Mouse (Mus musculus): ENCODE measurements around the gene Cit.

Gene Cit

DNA sequence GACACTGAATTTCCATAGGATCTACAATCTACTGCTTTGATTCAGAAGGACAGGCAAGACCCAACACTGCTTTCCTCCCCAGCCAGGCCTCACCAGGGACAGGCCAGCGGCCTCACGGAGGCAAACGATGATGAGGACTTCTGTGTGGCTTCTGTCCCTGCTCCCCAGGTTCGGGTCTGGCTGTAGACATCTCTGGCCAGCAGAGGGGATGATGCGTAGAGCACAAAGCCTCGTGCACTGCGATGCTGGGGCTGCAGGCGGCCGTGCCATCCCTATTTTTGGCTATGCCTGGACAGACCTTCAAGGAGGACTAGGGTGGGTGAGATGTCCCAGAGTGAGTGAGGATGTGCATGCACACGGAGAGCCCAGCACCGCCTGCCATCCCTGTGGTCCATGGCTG is 169.2 kb downstream of the Cit start:
- DNase-seq, result no peak

DNA sequence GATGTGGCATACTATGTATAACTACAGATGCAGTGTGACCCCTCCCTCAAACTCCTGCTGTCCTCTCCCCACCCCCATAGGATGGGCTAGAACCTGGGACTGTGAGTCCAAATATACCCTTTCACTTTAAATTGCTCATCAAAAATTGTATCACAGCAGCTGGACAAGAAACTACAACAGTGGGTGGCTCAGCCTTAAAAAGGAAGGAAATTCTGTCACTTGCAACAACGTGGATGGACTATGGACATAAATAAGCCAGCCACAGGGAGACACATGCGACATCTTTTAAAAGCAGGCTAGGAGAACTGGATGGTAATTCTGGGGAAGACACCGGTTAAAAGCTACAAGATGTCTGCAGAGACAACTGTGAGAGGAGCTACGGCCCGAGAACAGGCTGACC is 171.5 kb downstream of the Cit start:
- no peak for DNase-seq

DNA sequence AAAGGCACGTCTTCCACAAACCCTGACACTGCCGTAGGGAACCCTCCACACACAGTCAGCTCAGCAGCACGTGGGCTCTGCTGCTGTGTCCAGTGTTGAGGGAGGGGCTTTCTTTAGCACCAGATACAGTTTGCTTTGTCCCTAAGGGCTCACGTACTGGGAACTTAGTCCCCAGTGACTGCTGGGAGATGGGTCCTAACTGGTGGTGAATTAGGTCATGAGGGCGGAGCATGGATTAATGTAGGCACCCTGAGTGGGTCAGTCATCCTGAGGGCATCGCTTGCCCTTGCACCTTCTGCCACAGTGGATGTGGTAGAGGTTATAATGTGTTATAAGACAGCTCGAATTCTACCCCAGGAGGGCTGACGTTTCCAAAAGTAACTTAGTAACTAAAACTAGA is 172.3 kb downstream of the Cit start:
- DNase-seq, result no peak

DNA sequence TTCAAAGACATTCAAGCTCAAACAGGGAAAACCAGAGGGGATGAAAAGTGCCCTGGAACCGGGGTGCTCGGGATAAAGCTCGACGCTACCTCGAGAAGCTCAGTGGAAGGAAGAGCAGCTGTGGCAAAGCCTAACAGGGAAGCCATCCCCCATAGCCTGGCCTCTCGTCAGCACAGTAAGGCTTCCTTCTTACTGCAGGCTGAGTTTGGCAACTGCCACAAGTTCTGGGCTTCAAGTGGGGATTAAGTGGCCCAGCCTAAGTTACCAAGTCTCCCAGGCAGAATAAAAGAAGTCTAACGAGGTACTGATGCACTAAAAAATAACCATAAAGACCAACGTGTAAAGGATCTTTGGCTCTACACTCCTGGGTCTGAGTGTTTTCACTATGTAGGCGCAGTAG is 173.1 kb downstream of the Cit start:
- DNase-seq, result no peak

DNA sequence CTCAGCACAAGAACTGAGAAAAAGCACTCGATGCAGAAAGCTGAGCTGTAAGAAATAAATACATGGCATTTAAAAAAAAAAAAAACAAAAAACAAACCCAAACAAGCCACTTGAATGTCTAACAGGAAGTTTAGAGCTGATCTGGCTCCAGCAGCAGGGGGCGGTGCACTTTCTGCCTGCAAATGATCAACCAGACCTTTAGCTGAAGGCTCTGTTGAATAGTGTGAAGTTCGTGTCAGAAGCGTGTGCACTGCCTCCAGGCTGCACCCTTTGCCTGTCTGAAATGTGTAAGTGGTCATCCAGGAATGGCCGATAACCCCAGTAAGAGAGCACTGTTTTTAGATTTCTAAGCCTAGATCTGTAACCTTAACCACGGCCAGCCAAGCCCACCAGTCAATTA is 173.7 kb downstream of the Cit start:
- no peak for DNase-seq

DNA sequence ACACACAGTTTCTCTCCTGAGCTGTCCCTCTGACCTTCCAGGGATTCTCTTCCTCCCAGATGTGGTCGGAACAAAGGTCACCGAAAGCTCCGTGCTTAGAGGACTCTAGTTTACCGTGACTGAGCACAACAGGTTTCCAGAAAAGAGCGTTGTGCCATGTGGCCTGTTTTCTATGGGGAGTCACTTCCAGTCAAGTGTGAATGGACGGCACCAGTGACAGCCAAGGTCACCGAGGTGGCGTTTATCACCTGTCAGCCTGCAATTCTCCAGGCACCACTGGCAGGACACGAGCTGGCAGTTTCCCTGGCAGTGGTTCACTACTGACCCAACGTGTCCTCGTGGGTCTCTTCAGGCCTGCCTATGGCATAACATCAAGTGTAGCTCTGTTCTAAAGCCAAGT is 174.3 kb downstream of the Cit start:
- no peak for DNase-seq

DNA sequence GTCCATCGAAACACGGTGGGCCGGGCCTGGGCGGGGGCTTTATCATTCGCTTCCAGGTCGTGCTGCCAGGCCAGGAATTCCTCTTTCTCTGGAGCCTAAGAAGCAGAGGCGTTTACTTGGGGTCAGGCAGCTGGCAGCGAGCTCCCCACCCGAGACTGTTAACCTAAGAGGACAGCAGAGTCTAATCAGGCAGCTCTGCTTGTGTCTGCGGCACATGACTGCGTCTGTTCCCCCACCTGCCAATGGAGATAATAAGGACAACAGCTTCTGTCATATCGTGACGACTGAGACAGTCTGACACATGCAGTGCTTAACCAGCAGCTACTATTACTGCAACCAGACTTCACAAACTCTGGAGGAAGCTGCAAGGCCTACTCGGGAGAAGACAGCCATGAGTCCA is 176.5 kb downstream of the Cit start:
- DNase-seq, result no peak

DNA sequence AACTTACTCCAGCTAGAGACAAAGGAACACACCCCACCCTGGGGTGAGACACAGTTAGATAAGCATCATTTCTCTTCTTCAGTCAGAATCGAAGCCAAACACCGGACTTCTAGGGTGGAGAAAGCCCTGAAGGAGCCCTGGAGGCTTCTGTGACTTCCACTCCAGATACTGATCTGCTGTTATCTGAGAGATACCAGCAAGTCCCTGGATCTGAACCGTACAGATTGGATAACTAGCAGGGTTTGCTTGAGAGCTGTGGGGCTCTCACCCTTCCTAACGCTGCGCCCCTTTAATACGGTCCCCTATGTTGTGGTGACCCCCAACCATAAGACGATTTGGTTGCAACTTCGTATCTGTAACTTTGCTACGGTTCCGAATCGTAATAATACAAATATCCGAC is 177.1 kb downstream of the Cit start:
- no peak for DNase-seq

DNA sequence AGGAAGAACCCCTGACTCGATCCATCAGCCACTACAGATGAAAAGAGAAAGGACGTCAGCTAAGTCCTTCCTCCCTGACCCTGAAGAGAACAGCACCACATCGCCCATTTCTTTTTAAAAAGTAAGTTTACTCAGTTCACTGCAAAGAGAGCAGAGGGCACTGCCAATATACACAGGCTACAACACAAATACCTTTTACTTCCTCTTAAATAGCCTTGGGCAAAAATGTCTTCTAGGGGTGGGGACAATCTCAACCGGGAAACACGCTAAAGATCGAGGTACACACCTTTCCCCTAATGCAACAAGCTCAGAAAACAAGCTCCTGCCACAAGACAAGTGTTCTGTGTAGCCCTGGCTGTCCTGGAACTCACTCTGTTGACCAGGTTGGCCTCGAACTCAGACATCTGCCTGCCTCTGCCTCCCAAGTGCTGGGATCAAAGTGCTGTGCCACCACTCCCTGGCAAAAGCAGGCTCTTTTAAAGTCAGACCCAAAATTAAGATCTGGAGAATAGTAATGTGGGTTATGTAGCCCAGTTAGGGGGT is 177.7 kb downstream of the Cit start:
- no peak for DNase-seq

DNA sequence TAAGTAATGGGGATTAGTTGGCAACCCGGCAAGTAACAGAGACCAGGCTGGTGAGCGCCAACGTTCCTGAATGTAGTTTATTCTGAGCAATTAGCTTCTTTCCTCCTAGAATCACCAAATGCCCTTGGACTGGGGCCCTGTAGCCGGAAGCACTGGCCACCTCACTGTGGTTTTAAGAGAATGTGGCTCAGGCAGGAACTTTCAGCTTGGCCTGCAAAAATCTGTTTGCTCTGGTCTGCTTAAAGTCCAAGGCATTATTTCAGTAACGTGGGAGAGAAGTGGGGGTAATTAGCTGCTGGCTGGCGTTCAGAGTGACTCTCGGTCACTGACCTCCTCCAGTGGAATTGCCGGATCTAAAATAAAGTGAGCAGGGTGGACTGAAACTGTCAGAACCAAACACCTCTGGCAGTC is 178.2 kb downstream of the Cit start:
- no peak for DNase-seq

DNA sequence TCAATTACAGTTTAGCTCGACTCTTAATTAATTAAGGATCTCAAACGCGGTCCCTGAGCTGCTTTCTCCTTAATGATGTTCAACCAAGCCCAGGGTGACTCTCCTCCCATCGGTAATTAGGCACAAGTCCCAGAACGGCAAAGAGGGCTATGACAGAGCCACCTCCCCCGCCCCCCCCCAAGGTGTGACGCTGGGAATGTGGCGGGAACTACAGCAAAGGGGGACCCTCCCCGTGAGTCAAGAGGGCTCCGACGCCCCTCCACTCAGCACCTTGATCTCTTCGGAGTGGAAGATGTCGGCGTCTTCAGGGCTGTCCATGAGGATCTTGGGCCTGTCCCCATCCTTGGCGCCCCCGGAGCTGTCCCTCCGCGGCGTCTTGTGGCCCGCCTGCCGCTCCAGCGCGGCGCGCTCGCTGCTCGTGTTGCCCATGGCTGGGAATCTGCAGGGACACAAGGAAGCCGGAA is 178.8 kb downstream of the Cit start:
- no peak for DNase-seq

DNA sequence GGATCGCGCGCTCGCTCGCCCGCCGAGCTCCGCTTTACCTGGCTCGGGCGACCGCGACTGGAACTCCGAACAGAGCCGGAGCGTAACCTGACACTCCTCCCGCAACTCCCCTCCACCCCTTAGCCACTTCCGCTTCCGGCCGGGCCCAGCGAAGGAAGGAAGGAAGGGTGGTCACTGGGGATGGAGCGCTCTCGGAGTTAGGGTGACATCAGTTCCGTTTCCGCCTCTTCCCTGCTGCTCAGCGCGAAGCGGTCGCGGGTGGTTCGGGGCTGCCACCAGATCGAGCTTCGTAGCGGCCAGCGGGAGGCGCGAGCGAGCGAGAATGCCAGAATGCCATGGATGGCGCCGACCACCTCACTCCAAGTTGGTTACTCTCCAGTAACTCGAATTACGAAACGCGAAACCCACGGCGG is 179.3 kb downstream of the Cit start, which contains the start of gene Prkab1:
Prkab1 (minus strand) TSS at position 182 of the 413 bp plus-strand sequence.
- peak; percentile 84 to 88 for DNase-seq

DNA sequence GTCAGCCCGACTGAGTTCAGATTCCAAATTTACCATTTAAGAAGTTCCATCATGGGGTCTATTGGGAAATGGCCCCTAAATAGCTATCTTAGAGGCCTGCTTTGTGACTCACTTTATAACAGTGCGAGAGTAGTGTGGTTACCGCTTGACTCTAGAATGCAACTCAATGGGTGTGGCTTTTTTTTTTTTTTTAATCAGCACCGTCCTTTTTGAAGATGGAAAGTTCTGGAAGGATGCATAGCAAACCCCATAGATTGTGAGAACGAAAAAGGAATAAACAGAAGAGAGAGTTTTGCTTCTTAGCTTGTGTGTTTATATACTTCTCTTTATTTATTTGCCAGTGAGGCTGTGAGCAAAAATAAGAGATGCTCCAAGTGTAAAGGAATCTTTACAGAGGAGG is 181.0 kb downstream of the Cit start:
- DNase-seq, result no peak

DNA sequence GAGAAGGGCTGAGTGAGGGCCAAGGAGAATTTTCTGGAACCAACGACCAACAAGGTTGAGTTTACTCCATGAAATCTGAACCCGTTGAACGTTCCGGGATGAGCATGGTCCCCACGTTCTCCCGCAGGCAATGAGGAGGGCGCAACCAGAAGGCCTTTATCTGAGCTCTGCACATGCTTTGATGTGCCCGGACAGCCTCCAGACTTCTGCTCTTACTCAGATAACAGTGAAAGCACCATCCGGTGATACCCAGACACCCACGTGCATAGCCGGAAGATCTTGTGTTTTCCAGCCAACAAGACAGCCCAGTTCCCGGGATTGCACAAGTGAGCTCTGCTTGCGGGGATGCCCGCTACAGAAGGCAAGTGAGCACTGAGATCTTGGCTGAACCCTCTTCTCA is 181.5 kb downstream of the Cit start:
- DNase-seq, result no peak

DNA sequence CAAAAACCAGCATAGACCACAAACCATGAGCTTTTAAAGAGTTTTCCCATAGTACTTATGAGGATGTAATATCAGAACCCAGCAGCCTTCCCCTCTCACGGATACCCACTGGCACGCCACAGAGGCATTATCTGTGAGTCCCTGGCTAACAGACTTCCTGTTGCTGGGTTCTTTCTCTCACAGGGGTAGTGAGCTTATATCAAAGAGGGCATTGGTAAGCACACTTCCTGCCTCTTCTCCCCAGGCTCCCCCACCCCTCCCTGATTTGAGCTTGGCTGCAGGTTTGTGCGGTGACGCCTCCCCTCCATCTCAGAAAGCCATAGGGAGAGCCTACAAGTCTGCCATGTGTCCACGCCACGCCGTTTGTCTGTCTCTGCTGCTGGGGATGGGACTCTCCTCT is 184.0 kb downstream of the Cit start:
- DNase-seq, result no peak

DNA sequence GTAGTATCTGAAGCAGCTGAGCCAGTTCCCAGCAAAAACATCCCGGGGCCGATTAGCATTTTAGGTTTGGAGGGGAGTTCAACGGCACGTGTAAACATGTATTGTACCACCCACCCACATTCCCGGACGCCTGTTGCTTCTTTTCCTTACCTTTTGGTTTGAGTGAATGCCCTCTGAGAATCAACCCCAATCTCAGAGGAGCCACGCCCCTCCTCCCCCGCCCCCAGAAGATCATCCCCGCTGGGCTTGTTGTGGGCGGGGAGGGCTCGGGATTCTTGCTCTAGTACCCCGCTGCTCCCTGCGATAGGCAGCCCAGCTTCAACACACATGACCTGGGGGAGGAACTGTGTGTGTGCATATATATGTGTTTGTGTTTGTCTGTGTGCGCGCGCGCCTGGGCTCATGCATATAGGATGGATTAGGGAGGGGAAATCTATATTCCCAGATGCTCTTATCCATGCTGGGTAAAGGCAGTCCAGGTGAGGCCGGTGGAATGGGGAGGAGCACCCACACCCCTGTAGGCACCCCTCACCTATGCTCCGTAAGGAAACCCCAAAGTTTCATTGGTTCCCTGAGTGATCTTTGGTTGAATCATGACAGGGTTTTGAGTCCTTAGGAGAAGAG is 185.6 kb downstream of the Cit start:
- DNase-seq, result no peak

DNA sequence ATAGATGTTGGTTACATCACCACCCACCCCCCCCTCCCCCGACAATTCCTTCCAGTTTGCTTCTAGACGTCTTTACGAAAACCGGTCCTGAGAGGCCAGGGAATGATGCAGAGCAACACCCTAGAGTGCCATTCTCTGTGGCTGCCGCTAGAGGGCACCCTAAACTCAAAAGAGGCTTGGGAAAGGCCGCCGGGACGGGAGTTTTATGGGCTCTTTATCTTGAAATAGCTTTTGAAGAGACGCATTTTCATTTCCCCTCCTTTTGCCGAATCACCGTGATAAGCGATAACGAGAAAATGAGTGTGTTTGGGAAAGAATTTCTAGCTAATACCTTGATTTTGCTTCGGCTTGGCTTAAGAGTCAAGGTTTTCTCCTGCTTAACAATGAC is 186.1 kb downstream of the Cit start:
- DNase-seq, result peak in 1 of 2 experiments; percentile 61

DNA sequence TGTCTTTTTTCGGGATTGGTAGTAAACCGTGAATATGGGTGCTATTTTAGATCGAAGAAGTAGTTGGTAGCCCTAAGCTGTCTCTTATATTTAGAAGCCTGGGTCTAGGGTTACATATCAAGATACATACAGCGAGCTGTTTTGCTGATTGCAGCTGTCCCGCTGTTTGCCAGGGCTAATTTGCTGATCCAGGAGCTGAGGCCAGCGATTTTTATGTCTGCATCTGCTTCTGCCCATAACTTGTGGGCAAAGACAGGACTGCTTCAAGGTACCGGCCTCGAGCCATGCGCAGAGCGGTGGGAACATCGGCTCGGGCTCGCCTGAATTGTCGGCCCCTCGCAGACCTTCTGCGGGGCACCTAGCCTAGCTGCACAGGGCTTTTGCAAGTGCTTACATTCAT is 191.4 kb downstream of the Cit start:
- DNase-seq, result no peak

DNA sequence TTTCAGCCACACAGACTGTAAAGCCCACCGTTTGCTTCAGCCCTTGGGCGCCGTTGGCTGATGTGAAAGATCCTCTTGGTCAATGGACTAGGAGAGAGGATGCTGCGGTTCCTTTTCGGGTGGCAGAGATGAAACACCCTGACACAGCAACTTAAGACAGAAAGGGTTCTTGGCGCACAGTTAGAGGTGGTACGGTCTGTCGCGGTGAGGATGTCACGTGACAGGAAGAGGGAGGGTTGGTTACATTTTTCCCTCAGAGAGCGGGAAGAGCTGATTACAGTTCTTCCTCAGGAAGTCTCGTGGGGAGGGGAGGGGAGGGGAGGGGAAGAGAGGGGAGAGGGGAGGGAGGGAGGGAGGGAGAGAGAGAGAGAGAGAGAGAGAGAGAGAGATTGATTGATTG is 192.7 kb downstream of the Cit start:
- DNase-seq, result no peak

DNA sequence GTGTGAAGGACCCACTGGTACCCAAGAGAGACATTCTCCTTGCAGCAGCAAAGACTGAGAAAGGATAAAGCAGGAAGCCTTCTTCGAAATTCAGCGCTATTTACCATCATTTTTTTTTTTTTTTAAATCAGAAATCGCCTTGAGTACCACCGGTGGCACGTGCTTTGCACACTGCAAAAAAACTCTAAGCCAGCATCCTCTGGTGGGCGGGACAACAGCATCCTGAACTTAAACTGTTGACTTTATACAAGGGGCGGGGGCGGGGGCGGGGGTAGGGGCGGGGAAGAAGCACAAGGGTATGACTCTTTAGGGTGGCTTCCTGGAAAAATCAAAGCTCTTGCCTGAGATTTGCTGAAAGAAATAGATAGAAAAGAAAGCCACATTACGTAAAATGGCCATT is 194.6 kb downstream of the Cit start:
- no peak for DNase-seq

DNA sequence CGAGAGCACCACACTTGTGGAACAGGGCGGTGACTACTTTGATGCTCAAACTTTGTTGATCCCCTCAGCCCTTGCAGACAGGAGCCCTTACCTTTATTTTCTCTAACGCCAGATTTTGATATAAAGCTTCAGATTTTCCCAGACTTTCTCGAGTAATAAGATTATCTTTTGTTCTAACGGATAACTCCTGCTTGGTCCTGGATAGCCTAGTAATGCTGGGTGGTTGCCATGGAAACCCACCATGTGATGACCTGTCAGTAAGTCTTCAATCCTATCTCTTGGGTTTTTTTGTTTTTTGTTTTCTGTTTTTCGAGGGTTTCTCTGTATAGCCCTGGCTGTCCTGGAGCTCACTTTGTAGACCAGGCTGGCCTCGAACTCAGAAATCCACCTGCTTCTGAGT is 197.2 kb downstream of the Cit start:
- no peak for DNase-seq

DNA sequence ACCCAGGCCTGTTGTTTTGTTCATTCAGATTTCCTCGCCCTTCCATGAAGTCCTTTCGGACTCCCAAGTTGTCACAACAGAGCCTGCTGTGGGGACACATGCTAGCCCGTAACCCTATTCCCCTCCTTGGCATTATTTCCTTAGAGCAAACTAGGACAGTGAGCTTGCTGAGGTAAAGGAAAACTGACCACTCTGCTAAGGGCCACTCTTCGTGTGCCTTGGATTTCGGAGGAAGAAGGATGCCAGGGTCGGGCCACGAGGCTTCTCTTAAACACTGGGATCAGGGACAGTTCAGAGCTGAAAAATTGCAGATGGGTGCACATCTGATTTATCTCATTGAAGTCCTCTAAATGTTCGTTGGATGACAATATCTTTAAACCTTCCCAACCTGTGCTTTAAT is 200.5 kb downstream of the Cit start:
- no peak for DNase-seq

DNA sequence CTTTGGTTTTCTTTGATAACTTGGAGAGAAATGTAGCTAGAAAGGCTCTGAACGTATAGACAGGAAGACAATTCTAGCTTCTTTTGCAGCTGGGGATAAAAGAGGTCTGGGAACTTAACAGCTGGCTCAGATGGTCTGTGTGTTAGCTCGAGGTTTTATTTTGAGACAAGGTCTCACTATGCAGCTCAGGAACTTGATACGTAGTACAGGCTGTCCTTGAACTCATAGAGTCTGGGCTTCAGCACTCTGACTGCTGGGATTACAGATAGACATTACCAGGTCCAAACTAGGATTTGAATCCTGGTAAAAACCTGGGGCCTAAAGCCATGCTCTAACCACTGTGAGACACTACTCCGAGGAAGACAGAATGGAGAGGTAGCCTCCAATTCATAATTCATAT is 201.2 kb downstream of the Cit start:
- DNase-seq, result no peak

DNA sequence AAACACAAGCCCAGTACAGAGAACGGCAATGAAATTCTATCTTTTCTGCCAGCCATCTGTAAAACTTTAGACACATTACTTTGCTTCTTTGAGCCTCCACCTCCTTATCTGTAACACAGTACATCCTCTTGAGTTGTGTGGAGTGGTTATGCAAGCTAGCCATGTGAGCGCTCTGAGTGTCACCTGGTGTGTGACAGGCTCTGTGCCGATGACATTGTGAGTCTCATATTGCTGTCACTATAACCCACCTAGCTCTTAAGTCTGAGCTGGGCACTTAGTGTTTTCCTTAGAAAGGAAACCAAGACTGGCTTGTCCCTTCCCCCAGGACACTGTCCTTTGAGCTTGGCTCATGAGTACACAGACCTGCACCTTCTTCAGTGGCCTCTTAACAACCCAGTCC is 203.2 kb downstream of the Cit start:
- no peak for DNase-seq

DNA sequence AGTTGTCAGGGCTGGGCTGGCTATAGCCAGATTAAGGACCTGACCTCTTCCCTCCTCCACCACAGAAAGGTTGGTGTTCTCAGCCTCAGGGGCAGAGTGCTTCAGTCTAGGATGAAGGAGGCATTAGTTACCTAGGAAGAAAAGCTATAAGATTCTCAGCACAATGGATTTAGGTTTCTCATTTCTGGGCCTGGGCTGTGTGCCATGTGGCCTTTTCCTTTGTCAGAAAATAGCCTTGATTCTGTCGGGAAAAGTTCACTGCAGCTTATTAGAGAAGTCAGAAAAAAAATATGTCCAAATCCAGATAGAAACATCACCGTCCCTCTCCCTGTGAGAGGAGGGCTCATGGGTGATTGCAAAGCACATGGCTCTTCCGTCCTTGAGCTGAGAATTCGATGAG is 204.7 kb downstream of the Cit start:
- no peak for DNase-seq

All from spleen, adult 18-20 months (tissue).